Mouse (Mus musculus): ENCODE measurements at regions not wholly inside any gene's neighbourhood (a gene's known extent, or its start where the extent isn't known, plus 50 kb on each side); places are given as distances from the start of the nearest gene placed in this dataset.
A peak's percentile ranks its signal among the peaks of the same experiment; 100 is the strongest.

GRCm38 (mm10) chr10:43634371-43635080 lies 56.4 kb downstream of the Cd24a start:
- DNase-seq (ENCODE audit: low read depth) = no peak

GRCm38 (mm10) chr10:43641169-43641945 lies 63.3 kb downstream of the Cd24a start:
- peak; percentile 38 for DNase-seq (ENCODE audit: low read depth)

GRCm38 (mm10) chr10:43646326-43646725 lies 68.2 kb downstream of the Cd24a start:
- no peak for DNase-seq (ENCODE audit: low read depth)

- no peak for DNase-seq (ENCODE audit: low read depth)
Observed at GRCm38 (mm10) chr10:43646965-43647364, 68.9 kb downstream of the Cd24a start.

- no peak for DNase-seq (ENCODE audit: low read depth)
Observed at GRCm38 (mm10) chr10:43648186-43648585, 70.1 kb downstream of the Cd24a start.

- DNase-seq (ENCODE audit: low read depth) = no peak
Observed at GRCm38 (mm10) chr10:43648815-43649447, 70.8 kb downstream of the Cd24a start.

GRCm38 (mm10) chr10:43650449-43650848 lies 72.4 kb downstream of the Cd24a start:
- no peak for DNase-seq (ENCODE audit: low read depth)

GRCm38 (mm10) chr10:43651505-43651904 lies 73.4 kb downstream of the Cd24a start:
- no peak for DNase-seq (ENCODE audit: low read depth)

- no peak for DNase-seq (ENCODE audit: low read depth)
Observed at GRCm38 (mm10) chr10:43651915-43652314, 73.8 kb downstream of the Cd24a start.

GRCm38 (mm10) chr10:43655082-43655671 lies 77.1 kb downstream of the Cd24a start:
- DNase-seq (ENCODE audit: low read depth) = no peak

GRCm38 (mm10) chr10:43655680-43656079 lies 77.6 kb downstream of the Cd24a start:
- DNase-seq (ENCODE audit: low read depth) = no peak

GRCm38 (mm10) chr10:43656207-43656606 lies 78.1 kb downstream of the Cd24a start:
- no peak for DNase-seq (ENCODE audit: low read depth)

- DNase-seq (ENCODE audit: low read depth) = no peak
Observed at GRCm38 (mm10) chr10:43657501-43658225, 79.6 kb downstream of the Cd24a start.

- DNase-seq (ENCODE audit: low read depth) = no peak
Observed at GRCm38 (mm10) chr10:43658226-43658593, 80.1 kb downstream of the Cd24a start.

- no peak for DNase-seq (ENCODE audit: low read depth)
Observed at GRCm38 (mm10) chr10:43664844-43665243, 86.8 kb downstream of the Cd24a start.

GRCm38 (mm10) chr10:43666262-43667085 lies 88.4 kb downstream of the Cd24a start:
- DNase-seq (ENCODE audit: low read depth) = no peak

- no peak for DNase-seq (ENCODE audit: low read depth)
Observed at GRCm38 (mm10) chr10:43667086-43667690, 89.1 kb downstream of the Cd24a start.

GRCm38 (mm10) chr10:43667732-43668247 lies 89.7 kb downstream of the Cd24a start:
- peak; percentile 39 for DNase-seq (ENCODE audit: low read depth)

GRCm38 (mm10) chr10:43669471-43669870 lies 91.4 kb downstream of the Cd24a start:
- DNase-seq (ENCODE audit: low read depth) = no peak

- no peak for DNase-seq (ENCODE audit: low read depth)
Observed at GRCm38 (mm10) chr10:43670745-43671144, 92.7 kb downstream of the Cd24a start.
